Mouse (Mus musculus) retina, adult 2 months (tissue): Measurements from ENCODE around the gene Nxf2.
"Not testable (repeated sequence)": the region's sequence is repeated elsewhere in the genome, so short reads cannot be mapped to it uniquely, and the experiment has no call there.

ENCODE experiments used
- DNase-seq: peaks from one replicate; pipeline ENCODE4 v3.0.0-alpha.2; 2012; ENCODE audit warnings: low read depth, low spot score

Gene Nxf2

DNA sequence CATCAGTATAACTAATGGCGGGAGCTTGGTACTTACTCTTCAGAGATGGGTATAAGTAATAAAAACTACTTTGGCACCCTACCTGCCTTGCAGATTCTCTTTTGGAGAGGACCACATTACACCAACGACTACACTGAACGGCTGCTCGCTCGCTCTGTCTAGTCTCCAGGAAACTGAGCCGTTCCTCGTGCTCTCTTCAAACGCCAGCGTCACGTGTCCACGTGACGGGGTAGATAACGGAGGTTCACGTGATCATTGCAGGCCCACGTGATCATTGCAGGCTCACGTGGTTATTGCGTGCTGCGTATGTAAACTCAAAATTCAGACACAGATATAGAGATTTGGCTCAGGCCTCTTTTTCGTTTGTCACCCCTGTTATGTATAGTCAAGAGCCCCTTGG lies at the start of gene Nxf2:
Gene Nxf2, minus strand, starts transcription at position 209 of the 400 bp plus-strand sequence.
- DNase-seq, result no peak

DNA sequence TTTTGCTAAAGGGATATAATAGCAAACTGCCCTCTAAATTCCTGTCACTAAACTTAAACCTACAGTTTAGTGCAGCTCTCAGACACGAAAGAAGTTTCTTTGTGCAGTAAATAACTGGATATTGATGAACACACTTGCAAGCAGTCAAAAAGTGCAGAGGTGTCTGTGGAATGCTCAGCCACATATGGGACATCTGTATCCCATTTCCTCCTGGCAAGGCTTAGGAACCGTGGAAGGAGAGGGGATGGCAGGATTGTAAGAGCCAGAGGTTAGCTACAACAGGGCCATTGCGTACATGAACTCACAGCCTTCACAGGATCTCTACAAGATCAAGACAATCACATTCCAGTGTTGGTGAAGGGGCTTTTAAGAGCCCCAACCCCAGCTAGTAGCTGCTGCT lies 46.8 kb upstream of the Nxf2 start:
- no peak for DNase-seq

DNA sequence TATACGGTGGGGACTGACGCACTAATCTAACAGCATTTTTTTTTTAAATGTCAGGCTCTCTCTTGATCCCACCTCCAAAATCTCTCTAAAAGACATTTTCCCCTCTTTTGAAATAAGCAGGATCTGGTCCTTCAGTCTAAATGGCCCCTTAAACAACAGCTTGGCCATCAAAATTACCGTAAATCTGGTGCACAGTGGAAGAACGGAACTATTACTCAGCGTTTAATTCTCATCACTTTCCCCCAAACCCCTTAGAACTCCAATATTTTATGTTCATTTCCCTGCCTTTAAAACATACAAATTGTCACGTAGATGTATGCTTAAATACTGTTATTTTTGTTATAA lies 44.9 kb upstream of the Nxf2 start:
- DNase-seq, result no peak

DNA sequence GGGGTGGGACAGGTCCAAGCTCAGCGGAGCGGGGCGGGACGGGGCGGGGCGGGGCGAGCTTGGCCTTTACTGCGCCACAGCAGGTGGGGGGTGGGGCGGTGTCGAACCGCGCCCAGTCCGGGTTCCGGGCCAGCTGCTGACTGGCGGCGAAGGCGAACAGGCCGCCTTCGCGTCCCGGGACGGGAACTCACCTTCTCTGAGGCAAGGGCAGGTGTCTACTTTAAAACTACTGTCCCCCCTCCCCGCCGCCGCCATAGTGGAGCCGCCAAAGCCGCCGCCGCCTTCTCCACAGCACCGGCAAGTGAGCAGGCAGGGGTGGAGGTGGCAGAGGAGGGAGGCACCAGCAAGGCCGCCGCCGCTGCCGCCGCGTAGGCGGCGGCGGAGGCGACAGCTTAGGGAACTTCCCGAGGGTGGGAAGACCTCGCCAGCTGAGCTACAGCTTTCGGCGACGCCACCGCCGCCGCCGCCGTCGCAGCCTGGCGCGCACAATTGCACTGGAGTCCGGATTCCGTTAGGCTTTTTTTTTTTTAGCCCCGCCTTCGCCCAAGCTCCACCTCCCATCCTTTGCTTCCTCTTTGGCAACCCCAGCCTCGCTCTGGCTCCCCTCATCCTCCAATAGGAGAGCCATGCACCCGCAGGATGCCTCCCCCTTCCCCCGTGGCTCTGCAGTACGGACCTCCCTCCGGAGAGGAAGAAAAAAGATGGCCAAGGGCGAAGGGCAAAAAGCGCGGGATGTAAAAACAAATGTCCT lies 44.3 kb upstream of the Nxf2 start, which contains the start of gene Zmat1:
Gene Zmat1, minus strand, starts transcription at position 490 of the 751 bp plus-strand sequence.
- peak; percentile 76 for DNase-seq

DNA sequence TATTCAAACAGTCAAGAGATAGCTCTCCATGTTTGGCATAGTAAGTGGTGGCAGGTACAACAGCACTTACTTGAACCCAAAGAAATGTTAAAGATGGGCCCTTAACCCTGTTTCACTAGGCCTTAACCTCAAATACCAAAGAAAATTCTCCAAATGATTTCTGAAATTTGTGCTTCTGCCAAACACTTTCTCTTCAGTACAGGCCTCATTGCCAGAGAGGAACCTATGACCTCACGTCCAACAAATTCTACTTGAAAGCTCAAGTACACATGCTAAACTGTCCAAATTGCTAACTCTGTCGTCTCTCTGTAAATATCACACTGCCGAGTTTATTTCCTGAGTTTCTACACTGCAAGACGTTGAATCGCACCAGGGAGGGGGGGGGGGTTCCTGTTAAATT lies 43.5 kb upstream of the Nxf2 start:
- no peak for DNase-seq

DNA sequence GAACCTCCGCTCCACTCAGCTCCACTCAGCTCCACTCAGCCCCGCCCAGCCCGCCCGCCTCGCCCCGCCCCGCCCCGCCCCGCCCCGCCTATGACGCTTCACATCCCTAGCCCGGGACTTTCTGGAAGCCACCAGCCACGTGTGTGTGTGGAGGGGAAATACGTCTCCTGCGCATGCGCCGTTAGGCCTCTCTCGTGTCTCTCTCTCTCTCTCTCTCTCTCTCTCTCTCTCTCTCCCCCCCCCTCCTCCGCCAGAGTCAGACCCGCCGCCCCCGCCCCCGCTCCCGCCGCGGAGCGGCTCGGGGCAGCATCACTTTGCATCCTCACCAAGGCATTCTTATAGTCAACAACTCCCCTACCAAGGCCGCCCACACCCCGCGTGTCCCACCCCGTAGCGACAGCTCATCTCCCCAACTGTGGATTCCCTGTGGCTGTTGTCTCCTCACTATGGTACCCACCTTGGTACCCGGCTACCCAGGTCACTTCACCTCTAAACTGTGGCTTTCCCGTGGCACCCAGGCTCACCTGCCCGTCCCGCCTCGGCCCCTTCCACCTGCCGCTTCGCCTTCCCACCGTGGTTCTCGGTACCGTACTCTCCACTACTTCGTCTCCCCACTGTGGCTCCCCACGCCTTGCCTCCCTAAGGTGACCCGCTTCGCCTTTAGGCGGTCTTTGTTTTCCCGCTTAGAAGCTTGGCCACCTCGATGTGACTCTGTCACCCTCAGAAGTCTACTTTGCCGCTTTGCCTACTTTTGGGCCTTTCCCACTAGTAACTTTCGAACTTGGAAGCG lies 1.1 kb downstream of the Nxf2 start:
- DNase-seq, result peak; percentile 44

DNA sequence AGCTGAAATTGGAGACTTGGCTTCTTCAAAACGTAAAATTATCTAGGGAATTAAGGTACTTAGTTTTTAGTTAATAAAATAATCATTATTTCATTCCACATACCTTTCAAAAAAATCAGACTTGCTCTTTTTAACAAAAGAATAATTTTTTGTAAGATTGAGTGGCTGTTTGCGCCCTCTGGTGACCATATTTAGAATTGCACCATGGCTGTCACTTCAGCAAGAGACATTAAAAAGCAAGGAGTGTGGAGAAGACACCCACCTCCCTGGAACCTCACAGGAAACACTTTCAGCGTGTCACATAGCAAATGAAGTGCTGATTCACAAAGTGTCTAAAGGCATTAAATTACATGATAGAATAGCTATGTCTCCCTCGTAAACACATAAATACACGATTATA lies 34.2 kb downstream of the Nxf2 start:
- no peak for DNase-seq

DNA sequence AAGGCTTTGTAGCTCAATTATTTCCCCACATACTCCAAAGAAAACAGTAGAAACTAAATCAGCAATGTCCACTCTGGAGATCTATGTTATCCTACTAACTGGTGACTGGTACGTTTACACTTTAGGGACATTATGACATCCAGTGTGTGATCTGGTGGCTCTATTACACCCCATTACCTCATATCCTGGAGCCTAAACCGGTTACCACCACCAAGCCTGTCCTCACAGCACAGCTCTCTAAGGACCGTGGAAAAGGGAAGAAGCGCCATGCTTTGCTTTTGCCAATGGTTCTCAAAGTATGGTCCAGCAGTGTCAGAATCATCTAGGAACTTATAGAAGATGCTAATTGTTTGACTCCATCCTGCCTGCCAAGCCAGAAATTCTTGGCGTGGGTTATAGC lies 34.6 kb downstream of the Nxf2 start:
- DNase-seq, result no peak

DNA sequence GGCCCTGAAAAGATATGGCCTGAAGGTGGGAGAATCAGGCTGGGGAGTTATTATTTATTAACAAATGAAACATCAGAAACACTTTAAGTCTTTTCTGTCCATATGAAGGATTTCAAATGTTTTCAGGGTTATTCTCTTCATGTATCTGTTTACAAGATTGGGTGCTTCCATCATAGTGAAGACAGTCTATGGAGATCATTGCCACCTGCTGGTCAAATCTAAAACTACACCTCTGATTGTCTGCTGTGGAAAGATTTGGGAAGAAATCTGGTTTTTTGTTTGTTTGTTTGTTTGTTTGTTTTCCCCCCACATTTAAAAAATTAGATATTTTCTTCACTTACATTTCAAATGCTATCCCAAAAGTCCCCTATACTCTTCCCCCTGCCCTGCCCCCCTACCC lies 39.5 kb downstream of the Nxf2 start:
- peak; percentile 11 for DNase-seq

DNA sequence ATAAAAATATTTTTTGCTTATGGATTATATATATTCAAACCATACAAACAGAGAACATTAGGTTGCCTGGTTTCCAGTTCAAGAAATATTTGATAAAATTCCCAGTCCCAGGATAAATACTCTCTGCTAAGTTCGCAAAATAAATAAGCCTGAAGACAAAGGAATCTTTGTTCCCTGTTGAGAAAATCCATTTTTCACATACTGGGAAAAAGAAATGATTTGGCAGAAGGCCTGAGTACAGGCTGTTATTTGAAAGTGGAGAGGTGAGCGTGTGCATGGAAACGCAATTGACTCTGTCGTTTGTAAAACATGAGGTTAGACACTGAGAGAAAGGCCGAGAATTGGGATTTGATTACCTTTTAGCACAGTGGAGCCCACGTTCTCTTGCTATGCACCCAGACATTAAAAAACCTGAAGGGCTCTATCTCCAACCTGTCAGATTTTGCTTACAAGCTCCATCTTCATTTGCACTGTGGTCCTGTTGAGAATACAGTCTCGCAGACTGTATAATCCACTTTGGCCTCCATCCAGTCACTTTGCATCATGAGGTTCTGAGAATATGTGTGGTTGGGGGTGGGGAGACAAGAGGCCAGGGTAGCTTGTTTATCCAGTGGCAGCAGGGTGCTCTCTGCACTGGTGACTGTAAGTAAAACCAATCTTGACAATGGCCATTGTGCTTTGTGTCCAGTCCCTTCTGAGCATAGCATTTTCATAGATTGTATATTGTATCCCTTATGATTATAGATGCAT lies 40.7 kb downstream of the Nxf2 start:
- no peak for DNase-seq

DNA sequence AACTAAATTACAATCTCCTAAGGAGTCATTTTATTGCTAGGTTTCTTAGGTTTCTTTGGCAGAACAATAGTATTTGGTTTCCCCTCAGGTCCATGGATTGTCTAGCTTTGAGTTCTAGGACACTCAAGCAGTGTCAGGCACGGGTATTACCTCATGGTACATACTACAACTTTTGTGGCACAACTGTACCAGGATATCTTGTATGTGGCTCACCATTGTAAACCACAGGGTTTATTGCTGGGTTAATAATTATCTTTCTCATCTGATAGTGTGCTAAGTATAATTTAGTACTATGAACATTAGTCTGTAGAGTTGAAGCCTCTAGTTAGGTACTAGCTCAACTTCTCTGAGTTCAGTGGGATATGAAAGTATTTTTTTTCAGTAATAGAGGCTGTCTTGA lies 45.3 kb downstream of the Nxf2 start:
- no peak for DNase-seq

DNA sequence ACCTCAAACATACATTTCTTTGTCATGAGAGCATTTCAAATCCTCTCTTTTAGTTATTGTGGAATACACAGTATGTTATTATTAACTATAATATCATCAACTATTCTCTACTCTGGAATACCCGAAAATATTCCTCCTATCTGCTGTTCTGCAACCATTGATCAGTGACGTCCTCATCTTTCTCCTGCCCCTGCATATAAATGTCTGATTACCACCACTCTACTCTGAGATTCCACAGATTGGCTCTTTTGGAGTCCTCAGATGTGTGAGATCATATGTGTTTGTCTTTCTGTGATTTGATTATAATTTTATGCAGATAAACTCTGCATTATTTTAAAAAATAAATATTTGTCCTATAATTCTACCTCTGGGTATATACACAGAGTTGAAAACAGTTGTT lies 48.8 kb downstream of the Nxf2 start:
- no peak for DNase-seq

DNA sequence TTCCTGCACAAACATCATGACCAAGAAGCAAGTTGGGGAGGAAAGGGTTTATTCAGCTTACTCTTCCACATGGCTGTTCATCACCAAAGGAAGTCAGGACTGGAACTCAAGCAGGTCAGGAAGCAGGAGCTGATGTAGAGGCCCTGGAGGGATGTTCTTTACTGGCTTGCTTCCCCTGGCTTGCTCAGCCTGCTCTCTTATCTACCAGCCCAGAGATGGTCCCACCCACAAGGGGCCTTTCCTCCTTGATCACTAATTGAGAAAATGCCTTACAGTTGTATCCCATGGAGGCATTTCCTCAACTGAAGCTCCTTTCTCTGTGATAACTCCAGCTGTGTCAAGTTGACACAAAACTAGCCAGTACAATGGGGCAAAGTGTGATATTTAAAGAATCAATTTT lies 49.2 kb downstream of the Nxf2 start:
- not testable (repeated sequence) for DNase-seq

DNA sequence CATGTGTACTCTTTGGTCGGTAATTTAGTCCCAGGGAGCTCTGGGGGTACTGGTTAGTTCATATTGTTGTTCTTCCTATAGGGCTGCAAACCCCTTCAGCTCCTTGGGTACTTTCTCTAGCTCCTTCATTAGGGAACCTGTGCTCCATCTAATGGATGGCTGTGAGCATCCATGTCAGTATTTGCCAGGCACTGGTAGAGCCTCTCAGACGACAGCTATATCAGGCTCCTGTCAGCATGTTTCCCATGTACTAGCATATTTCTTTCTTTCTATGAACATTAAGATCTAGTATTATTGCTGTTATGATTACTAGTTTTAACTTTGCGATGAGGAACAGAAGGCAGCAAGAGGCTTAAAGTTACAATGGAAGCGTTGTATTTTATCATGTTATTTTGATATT lies 49.7 kb downstream of the Nxf2 start:
- DNase-seq, result no peak

DNA sequence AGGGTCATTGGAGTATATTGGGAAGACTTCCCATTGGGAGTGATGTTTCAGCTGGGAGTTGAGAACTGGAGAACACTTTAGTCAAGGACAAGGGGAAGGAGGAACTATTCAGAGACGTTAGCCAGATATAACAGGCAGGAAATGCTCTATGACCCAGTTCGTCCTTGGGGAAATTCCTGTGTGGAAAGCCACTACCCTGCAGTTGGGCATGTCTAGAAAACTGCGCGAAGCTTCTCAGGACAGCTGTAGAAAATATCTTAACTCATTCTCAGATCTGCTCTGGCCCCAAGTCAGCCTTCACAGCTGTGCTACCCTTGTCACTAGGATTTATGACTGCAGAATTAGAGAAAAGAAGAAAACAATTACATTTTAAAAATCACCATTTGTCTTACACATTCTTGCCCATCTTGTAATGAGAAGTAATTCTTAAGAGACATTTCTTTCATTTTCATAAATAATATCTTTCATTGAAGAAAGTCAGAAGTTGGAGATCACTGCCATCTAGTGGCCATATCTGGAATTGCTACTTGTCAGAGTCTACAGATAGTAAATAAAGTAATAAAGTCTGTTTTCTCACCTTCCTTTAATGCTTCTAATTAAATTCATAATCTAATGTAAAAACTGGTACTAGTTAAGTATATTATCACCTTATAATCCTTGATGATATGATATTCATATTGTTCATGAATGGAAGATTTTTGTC lies 51.2 kb downstream of the Nxf2 start:
- no peak for DNase-seq

DNA sequence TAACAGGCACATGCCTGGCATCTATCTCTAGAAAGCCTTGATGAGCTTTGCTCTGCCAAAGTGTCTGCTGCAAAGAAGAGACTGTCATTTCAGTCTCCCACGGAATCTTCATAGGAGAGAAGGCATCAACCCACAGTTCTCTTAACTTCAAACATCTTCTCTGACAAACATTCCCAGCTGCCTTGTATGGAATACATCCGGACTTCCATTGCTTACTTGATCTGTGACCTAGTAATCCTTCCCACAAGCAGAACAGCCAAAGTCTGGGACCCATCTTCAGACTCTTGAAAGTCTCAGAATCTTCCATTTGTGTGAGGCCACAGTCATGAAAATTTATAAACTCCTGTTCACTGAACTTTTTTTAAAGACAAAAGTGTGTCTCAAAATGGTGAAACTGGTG lies 51.7 kb downstream of the Nxf2 start:
- DNase-seq, result no peak

DNA sequence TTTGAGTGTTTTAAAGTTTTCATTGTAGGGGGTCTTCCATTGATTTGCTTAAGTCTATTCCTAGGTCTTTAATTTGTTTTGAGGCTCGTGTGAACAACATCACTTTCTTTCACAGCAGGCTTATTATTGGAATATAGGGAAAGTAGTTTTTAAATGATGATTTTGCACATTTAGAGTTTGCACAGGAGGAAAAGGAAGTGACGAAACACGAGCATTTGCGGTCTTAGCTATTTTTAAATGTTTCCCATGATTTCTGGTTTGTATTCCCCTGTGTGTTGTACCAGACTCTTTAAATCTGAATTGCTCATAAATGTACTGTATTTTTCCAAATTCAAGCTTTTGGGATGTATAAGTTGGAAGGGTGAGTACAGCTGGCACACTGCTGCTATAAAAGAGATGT lies 54.2 kb downstream of the Nxf2 start:
- no peak for DNase-seq
